Mouse (Mus musculus): Measurements from ENCODE around the gene C1qtnf6. TPM values are rescaled to one million over a fixed set of nuclear protein-coding genes. Genes with fewer than 3 reads are reported as not detected.

The C1qtnf6 gene
- polyA plus RNA-seq (2015; fragmentation: Nextera tagmentation; extraction: Ambion mirVana): 8.1 and 10.1 TPM in 2 replicates

DNA sequence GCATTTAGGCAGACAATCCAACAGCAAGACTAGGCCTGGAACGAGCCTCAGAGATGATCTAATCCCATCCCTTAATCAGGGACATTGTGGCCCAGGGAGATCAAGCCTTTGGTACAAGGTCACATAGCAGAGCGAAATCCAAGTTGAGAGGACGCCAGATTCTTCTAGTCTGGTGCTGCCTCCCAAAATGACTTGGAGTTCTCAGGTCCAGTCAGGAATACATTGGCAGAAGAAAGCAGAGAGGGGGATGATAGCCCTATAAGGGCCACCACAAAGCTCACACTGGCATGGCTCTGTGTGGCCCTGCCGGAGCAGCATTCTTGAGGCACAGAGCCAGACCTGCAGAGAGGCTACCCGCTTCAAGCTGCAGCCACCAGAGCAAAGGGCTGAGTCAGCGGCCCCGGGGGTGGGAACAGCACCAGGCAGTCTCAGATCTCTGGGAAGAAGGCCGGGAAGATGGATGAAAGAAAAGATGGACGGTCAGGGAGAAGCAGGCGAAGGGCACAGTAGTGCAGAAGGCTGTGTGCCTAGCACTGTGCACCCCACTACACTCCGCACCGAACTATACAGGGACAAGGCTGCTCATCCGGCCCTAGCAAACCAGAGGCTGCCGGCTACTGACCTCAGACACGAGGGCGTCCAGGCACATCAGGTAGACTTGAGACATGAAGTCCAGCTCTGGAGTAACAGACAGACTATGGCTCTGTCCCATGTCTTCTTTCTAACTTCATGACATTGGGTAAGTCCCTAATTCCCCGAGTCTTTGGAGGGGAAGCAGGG is at the start of gene C1qtnf6:
Gene C1qtnf6, minus strand, starts transcription at position 746 of the 780 bp plus-strand sequence.

DNA sequence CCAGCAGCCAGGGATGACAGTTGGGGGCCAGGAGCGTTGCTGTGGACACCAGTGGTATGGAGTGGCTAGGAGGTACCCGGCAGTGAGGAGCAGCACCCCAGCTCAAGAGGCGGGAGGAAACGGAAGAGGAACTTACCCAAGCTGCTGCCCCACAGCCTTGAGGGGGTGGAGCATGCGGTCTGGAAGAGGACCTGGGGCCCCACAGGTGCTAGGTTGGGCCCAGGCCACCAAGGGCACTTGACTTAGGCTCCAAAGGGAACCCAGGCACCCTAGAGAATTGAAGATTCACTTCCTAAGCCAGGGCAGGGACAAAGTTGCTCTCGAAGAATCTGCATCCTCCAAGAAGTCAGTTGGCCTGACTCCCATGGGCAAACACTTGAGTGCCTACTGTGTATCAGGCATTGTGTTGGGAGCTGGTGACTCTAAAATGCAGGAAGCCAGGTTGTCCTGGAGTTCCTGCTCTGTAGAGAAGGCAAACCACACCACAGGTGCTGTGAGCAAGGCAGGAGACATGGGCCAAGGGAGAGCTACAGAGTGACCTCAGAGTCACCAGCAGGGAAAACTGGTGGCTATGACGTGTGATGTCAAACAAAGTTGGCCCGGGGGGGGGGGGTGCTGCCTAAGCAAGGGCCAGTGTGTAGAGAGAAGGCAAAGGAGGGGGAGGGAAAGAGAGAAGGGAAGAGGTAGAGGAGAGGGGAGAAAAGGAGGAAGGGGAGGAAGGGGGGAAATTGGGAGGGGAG is 41.6 kb upstream of the C1qtnf6 start, which contains the start of gene Rac2:
Gene Rac2, minus strand, starts transcription at position 126 of the 740 bp plus-strand sequence.

DNA sequence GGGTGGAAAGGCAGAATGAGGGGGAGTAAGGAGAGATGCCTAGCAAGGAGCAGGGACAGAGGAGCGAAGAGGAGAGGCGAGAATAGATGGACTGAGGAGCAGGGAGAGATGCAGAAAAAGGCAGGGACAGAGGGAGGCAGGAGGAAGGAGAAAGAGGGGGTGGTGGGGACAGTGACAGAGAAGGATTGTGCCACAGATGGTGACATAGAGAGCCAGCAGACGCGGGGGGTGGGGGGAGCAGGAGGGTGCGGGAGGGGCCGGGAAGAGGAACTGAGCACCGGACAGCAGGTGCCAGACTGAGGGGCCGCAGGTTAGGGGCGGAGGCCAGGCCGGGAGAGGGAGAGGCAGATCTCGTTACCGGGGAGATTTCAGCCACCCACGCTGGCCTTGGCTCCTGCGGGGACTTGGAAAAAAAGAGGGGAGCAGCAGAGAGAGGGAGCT is 13.4 kb upstream of the C1qtnf6 start, which contains the start of gene Sstr3:
Gene Sstr3, minus strand, starts transcription at position 125 of the 441 bp plus-strand sequence.

DNA sequence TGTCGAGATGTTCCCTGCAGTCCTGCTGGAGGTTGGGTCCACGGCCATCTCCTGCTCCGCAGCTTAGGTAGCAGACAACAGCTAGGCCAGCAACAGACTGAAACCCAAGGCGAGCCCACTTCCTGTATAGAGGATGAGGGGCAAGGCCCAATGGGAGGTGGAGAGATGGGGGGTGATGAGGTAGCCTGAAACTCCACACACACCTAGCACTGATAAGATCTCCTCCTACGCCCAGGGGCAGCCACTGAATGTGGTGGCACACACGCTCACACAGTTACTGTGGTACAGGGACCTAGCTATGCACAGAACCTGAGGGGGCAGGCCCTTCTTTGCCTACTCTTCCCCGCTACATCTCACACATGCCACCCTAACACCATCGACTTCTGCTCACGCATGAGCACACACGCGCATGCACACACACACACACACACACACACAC is 36.2 kb downstream of the C1qtnf6 start, which contains the start of gene Il2rb:
Gene Il2rb, minus strand, starts transcription at position 304 of the 439 bp plus-strand sequence.

Other genes with a start within 250 kb of the C1qtnf6 start
- 2.0 and 2.5 TPM in 2 replicates for gene Csf2rb2, start 225.7 kb downstream of the C1qtnf6 start, polyA plus RNA-seq (2015; fragmentation: Nextera tagmentation; extraction: Ambion mirVana)
- 10.7 and 15.6 TPM in 2 replicates for gene Csf2rb, start 205.7 kb downstream of the C1qtnf6 start, polyA plus RNA-seq (2015; fragmentation: Nextera tagmentation; extraction: Ambion mirVana)
- not detected in 2 replicates for gene Tex33, start 135.5 kb downstream of the C1qtnf6 start, polyA plus RNA-seq (2015; fragmentation: Nextera tagmentation; extraction: Ambion mirVana)
- gene Tst, start 125.5 kb downstream of the C1qtnf6 start, polyA plus RNA-seq (2015; fragmentation: Nextera tagmentation; extraction: Ambion mirVana): 28.7 and 36.2 TPM in 2 replicates
- 5.7 and 5.9 TPM in 2 replicates for gene Mpst, start 125.0 kb downstream of the C1qtnf6 start, polyA plus RNA-seq (2015; fragmentation: Nextera tagmentation; extraction: Ambion mirVana)
- 15.1 and 17.1 TPM in 2 replicates for gene Kctd17, start 102.9 kb downstream of the C1qtnf6 start, polyA plus RNA-seq (2015; fragmentation: Nextera tagmentation; extraction: Ambion mirVana)
- gene Tmprss6, start 62.8 kb downstream of the C1qtnf6 start, polyA plus RNA-seq (2015; fragmentation: Nextera tagmentation; extraction: Ambion mirVana): 0.11 and 0.30 TPM in 2 replicates
- gene Il2rb, start 36.1 kb downstream of the C1qtnf6 start, polyA plus RNA-seq (2015; fragmentation: Nextera tagmentation; extraction: Ambion mirVana): 2.8 and 4.1 TPM in 2 replicates
- not detected in 2 replicates for gene Sstr3, start 13.3 kb upstream of the C1qtnf6 start, polyA plus RNA-seq (2015; fragmentation: Nextera tagmentation; extraction: Ambion mirVana)
- gene Rac2, start 41.4 kb upstream of the C1qtnf6 start, polyA plus RNA-seq (2015; fragmentation: Nextera tagmentation; extraction: Ambion mirVana): 213 and 273 TPM in 2 replicates
- 22.1 and 29.7 TPM in 2 replicates for gene Cyth4, start 65.6 kb upstream of the C1qtnf6 start, polyA plus RNA-seq (2015; fragmentation: Nextera tagmentation; extraction: Ambion mirVana)
- 0.05 TPM in 2 replicates for gene Elfn2, start 187.4 kb upstream of the C1qtnf6 start, polyA plus RNA-seq (2015; fragmentation: Nextera tagmentation; extraction: Ambion mirVana)
- 12.7 and 15.6 TPM in 2 replicates for gene Mfng, start 242.1 kb upstream of the C1qtnf6 start, polyA plus RNA-seq (2015; fragmentation: Nextera tagmentation; extraction: Ambion mirVana)

Data from spleen, postnatal 0 days (tissue).